Mouse (Mus musculus) urinary bladder, postnatal 36 days (tissue): ENCODE measurements around the gene Cmc2.

Experiments
- DNase-seq, 2 experiments: peaks; one replicate each; pipeline ENCODE4 v3.0.0; 2022; ENCODE audit warnings: low spot score in 2 of 2, mixed read lengths in 1 of 2

Gene Cmc2

DNA sequence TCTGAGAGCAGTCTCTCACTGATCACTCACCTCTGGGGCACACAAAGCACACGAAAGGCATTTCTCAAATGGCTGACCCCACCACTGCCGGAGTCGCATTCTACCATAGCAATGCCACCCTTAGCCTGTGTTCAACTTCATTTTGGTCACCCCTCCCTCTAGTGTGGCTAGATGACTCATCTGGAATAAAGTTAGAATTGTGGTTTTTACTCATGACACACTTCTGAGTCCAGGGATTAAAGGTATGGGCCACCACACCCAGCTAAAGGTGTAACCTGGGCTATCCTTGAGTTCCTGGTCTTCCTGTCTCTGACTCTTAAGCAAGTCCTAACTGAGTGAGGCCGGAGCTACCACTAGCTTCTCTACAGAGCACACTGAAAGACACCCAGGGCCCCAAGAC, 15.4 kb downstream of the Cmc2 start:
- DNase-seq, result no peak

DNA sequence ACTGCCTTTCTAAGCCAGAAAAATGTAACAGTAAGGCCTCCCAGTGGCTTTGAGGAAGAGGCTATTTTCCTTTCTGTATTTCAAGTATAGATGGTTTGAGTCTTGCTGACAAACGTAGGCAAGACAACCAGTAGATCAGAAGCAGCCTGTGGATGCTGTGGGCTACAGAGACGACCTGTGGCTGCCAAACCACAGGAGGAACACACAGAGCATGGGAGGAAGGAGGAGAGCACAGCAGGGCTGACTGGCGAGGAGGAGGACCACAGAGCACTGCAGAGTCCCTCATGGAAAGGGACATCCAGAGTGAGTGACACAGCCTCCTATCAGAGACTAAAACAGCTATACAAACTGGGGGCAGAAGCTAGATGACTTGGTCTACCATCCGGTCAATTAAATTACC, 16.0 kb downstream of the Cmc2 start:
- DNase-seq, result no peak

DNA sequence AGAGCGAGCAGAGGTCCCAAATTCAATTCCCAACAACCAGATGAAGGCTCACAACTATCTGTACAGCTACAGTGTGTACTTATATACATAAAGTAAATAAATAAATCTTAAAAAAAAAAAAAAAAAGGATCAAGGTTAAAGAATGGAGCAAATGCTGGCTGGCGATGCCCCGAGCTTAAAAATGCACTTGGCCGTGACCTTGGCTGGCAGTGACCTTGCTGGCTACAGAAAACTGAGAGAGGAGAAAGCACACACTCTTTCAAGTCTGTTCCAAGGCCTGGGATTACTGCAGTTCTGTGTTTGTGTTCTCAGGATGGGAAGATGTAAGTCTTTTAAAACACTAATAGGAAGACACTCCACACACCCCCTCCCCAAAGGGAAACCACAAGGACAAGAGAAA, 16.5 kb downstream of the Cmc2 start:
- no peak for DNase-seq

DNA sequence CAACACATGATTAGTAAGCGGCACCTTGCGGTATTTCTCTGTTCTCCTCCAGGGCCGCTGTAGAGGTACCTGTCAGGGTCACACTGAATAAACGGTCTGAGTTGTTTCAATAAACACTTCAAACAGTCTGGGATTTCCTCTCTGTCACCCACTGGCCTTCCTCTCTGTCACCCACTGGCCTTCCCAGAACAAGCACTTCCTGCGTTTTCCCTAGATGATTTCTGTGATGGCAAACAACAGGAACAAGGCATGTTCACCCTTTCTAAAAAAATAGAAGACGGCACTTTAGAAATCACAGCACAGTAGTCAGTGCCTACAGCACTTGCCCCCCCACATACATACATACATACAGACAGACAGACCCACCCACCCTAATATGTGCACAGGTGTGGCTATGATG, 25.7 kb downstream of the Cmc2 start:
- no peak for DNase-seq

DNA sequence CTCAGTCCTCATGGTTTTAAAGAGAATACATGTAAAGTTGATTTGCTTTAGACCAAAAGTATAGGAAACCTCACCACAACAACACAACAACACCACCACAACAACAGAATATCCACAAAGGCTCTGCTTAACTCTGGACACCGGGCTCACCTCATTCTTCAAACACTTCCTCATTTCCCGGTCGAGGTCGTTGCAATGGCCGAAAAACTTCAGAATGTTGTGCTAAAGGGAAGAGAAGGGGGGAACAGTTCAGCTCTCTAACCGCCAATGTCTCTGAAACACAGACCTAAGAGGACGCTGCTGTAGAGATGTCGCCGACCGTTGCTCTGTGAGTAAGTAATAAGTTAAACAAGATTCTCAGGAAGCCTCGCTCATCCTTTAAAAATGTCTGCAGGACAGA, 27.3 kb downstream of the Cmc2 start:
- DNase-seq, result no peak

DNA sequence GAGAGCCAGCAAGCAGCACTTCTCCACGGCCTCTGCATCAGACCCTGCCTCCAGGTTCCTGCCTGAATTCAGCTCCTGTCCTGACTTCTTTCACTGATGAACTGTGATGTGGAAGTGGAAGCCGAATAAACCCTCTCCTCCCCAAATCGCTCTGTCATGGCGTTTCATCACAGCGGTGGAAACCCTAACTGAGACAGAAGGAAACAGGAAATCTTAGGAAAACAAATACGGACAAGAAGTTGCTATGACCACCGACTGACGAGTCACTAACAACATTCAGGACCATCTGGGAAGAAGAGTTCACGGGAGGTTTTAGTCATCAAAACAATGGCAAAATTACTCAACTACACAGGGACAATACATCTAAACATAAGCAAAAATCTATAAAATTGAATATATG, 28.6 kb downstream of the Cmc2 start:
- no peak for DNase-seq

DNA sequence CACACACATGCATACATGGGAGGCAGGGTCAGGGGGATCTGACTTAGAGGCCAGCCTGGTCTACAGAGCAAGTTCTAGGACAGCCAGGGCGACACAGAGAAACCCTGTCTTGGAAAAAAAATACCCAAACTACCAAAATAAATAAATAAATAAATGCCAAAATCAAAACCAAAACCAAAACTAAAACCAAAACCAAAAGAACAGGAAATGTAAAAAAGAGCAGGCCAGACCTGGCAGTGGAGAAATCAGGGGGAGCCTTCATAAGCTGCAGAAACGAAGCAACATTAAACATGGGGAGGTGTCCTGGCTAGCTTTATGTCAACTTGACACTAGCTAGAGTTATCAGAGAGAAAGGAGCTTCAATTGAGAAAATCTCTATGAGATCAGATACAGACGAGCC, 29.1 kb downstream of the Cmc2 start:
- no peak for DNase-seq

DNA sequence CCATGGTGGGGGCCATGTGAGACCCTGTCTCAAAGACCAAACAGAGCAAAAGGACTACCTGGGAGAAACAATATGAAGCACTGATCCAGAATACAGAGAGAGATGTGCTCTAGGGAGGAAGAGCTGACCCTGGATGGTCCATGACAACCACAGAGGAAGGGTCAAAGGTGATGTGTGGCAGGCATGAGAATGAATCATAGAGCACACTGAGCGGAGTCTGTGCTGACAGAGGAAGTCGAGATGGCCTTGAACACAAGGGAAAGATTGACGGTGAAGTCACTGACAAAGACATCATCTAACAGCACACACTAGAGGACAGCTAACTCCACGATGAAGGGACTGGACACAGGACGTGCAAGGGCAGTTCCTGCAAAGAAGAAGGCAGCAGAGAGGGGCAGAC, 29.8 kb downstream of the Cmc2 start:
- DNase-seq, result no peak

DNA sequence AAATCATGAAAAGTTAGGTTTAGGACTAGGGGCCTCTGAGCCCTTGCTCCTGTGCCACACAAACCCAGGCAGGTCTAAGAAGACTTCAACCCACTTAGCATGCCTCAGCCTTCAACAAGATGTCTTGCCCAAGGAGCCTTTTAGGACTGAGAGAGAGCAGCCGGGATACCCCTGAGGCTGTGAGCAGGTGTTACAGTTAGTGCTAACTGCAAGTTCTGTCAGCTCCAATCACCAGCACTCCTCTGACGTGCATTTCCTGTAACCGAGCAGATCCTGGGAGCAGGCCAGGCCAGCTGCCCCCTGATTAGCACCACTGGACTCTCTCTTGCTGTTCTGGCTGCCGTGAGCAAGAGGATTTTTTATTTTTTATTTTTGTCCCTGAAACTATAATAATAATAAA, 33.4 kb downstream of the Cmc2 start:
- no peak for DNase-seq

DNA sequence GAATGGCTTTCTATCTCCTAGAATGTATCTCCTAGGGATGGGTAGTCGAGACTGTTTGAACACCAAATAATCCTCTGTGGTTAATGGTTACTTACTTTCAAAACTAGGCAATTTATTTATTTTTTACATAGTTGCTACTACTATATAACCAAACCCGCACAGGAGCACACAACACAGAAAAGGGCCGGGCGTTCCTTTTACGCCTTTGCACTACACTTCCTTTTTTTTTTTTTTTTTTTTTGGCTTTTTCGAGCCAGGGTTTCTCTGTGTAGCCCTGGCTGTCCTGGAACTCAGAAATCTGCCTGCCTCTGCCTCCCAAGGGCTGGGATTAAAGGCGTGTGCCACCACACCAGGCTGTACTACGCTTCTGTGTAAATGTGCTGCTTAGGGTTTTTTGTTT, 39.9 kb downstream of the Cmc2 start:
- DNase-seq, result no peak

DNA sequence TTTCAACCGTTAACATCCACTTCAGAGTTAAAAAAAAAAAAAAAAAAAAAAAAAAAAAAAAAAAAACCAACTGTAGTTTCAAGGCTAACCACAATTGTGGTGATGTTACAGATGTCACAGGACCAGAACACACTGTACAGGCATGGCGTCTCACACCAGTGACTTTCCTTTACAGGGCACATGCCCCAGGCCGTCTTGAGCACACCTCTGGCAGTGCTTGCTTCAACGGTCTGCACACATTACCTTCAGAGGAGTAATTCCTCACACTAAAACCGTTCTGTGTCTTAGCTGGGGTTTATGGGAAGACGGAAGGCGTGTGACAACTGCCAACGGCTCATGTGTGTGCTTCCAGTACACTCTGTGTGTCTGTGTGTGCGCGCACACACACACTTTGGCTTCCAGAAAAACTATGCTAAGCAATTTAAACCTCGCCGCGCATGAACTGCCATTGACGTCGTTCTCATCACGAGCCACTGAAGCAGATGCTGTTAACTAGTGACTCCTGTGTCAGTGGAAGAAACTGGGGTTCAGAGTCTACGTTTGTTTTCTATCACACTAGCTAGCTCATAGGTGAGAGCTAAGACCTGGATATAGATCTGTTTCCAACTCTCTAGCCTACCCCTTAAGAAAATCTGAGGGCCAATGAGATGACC, 45.3 kb downstream of the Cmc2 start:
- no peak for DNase-seq

DNA sequence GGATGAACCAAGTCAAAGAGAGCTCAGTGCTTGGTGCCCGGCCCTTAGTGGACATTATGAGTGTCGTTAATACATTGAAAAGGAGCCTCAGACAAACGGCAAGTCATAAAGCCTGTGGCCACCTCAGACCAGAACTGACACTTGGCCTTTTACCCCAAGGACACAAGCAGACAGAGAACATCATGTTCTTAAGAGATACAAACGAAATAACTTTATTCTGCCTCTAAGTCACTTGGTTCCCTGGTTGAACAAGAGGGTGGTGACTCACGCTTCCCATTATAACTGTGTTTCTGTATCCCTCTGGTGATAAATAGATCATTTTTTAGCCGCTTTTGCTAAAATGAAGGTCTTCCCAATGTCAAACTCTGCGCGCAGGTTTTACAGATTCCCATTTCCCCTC, 47.3 kb downstream of the Cmc2 start:
- DNase-seq, result no peak

DNA sequence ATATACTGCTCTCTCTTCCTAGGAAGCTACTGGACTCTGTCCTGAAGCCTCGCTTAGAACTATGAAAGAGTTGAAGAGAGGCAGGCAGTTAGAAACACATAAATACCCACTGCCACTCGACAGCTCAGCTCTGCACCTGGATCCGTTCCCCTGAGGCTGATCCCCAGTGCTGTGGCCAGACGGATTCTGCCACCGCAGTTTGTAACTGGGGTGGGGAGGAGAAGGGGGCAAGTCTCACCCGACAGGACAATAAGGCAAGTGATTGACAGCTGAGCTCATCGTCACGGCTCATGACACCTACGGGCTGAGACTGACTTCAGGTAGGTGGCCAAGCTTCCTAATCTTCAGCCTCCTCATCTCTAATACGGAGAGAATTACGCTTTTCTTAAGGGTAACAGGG, 47.7 kb downstream of the Cmc2 start:
- no peak for DNase-seq

DNA sequence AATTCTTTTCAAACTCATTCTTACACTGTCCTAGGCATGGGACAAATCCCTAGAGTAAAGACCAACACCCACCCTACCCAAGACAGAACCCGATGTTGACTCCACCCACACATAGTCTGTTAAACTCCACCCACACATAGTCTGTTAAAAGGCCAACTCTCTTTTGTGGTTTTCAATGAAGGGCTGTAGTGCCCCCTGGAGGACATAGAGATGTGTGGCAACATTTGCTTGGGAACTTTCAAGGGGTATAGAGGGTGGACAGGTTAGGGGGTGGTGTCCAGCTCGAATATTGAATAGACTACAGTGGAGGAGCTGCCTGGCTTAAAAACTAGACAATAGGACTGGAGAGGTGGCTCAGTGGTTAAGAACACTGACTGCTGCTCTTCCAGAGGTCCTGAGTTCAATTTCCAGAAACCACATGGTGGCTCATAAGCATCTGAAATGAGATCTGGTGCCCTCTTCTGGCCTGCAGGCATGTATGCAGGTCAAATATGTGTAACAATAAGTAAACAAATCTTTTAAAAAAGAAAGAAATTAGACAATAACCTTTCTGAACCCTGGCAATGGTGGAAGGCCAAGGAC, 48.4 kb downstream of the Cmc2 start:
- DNase-seq, result no peak

DNA sequence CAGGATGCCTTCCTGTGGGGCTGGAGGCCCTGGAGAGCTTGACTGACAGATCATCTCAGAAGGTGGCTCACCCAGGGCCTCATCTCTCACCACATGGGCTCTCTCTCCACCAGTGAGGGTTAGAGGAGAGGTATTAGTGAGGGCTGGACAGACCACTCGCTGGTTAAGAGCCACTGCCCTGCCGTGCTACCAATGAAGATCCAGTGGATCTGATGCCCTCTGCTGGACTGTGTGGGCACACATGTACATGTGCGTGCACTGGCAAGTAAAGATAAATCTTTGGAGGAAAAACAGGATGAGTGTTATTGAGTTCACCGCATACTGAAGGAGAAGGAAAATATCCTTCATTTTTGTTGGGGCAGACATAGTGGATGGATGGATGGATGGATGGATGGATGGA, 52.6 kb downstream of the Cmc2 start:
- peak in 1 of 2 experiments; percentile 26 for DNase-seq

DNA sequence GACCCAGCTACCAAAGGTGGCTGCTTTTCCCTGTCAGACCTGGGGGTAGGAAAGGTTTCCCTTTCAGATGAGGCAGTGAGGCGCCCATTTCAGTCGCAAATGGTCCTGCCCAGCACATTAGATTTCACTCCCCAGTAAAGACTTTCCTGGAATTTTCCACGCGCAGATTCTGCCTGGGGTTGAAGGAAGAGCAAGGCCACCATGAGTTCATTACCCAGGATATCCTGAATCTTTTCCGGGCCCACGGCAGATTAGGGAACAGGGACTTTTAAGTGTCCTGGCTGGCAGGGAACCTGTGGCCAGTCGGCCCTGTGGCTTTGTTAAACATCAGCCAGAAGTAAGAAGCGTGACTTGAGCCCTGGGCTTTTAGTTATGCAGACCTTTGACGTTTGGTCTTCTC, 53.9 kb downstream of the Cmc2 start:
- DNase-seq, result no peak

DNA sequence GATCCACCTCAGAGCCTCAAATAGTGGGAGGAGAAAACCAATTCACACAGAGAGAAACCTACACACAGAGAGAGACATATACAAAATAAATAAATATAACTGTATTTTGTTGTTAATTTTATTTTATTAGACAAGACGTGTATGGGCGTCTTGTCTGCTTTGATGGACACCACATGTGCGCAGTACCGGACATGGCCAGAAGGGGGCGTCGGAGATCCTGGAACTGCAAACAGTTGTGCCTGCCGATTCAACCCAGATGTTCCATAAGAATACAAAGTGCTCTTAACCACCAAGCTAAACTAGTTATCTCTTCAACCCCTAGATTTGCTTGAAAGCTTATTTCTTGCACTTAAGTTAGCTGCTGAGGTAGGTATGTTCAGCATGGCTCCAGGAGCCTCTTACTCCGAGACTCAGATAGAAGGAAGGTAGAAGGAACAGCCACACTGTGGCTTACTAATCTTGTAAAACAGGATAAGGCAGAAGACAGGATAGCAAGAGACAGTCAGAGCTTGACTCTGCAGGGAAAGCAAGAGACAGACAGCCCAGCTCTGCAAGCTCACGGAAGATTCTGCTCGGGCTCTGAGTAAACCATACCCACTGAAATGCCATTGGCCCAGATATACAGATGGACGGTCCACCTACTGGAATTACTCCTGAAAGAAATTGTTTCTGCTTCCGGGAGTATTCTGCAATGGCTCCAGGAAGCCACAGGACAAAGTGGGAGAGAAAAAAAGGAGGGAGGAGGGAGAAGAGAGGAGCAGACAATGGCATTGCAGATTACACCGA, 54.9 kb downstream of the Cmc2 start:
- no peak for DNase-seq

DNA sequence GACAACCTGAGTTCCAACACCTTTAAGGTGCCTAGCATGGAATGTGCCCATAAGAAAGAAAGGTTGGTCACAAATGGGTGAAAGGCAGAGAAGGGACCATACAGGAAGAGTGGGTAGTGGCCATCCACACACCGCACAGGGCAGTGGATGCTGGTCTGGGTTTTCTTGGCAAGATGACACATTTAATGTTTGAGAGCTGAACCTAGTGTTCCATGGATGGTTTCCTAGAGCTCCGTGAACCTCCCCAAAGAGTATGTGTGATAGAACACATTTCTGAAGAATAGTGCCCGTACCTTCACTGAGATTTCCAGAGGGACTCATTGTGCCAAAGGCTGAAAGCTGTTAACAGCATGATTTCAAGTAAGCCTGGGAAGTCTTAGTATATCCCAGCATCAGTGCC, 56.7 kb downstream of the Cmc2 start:
- DNase-seq, result no peak

DNA sequence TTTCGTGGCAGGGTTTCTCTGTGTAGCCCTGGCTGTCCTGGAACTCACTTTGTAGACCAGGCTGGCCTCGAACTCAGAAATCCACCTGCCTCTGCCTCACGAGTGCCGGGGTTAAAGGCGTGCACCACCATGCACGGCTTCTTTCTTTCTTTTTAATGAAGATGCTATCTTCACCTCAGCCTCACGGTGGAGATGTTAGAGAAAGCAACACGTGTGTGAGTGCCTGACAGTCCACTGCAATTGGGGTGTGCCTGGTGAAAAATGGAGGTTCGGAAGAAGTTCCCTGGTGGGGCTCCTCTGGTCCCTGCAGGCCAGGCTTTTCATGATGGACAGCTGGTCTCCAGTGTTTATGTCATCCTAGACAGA, 57.2 kb downstream of the Cmc2 start:
- no peak for DNase-seq

DNA sequence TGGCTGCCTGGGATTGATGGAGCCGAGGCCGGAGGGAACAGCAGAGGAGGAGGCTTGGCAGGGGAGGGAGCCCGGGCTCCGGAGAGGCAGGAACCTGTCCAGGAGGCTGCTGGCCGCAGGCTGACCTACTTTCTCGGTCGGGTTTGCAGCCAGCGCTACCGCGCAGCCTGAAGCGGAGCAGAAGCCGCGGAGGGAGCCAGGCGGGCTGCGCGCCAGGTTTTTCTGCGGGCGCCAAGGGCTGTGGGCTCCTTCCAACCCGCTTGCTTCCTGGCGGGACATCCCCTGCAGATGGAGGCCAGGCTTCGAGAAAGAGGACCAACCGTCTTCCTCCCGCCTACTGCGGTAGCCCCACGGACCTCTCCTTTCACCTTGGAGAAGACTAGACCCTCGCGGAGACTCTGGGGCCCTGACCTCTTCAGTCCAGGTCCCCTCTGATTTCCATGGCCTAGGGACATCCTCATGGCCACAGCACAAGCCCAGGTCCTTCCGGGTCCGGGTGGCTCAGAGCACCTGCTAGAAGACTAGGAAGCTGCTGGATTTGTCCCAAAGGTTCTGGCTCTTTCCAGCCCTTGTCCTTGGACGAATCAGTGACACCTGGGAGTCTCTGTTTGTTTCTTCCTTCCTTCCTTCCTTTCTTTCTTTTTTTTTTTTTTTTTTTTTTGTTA, 57.8 kb downstream of the Cmc2 start:
- peak; percentile 5 to 64 for DNase-seq

DNA sequence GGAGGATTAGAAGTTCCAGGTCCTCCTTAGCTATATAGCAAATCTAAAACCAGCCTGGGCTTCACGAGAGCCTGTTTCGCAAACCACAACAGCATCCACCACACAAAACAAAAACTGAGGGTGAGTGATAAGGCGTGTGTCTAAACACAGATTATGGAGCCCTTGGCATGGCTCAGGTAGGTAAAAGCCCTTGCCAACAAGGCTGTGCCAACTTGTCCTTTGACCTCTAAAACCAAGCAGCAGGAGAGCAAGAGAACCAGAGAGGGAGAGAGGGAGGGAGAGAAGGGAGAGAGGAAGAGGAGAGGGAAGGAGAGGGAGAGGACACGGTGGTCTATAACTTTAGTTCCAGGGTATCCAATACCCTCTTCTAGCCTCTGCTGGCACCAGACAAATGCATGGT, 59.1 kb downstream of the Cmc2 start:
- no peak for DNase-seq

DNA sequence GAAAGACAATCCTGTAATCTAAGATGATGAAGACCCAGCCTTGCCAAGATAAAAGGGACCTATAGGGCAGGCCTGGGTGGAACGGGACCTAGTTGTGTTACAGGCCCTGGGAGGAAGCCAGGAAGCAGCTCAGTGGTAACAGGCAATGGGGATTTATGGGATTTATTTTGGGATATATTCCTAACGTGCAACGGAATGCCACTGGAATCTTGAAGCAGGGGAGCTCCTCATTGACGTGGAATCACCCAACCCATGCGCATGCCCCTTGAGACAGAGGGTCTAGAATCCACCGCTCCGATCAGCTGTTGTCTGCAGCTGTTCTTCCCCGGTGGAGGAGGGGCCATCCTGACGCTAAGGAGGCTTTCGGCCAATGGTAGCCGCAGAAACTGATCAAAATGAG, 69.2 kb downstream of the Cmc2 start:
- no peak for DNase-seq

DNA sequence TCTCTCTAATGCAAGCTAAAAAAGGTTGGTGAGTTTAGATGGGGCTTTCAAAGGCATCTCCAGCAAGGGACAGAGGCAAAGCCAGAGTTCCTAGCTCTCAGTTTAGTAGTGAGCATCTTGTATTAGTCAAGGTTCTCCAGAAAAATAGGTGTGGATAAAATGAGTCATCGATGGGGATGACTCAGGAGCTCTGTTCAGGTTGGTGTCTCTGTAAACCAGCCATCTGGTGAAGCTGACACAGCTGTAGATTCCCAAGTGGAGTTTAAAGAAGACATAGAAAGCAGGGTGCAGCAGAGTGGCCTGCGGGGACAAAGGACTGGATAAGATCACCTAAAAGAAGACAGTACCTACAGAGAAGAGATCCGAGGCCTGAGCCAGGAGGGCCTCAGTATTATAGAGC, 73.2 kb downstream of the Cmc2 start:
- DNase-seq, result no peak
